Mouse (Mus musculus): ENCODE results near the gene Stmnd1.

DNA sequence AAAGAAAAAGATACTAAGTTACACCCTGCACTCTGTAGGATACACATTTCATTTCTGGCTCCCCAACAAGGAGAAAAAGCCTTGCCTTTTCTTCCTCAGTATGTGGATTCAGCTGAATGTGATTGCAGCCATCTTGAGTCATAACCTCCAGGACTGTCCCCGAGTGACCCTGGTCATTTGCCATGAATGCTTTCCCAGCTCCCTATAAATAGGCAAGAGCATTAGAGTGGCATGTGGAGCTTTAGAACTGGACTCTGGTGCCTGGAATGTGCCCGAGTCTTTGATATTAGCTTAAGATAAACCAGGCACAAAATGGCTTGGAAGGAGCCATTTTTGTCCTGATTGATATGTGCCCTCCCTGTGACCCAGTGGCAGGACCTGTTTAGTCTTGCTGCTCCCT, 46.6 kb upstream of the Stmnd1 start:
- TF ChIP-seq POLR2A (IDR thresholded peaks at IDR 0.05; ENCODE audit: low read depth, low read length), result no peak
- no peak for TF ChIP-seq CTCF (IDR thresholded peaks at IDR 0.05; ENCODE audit: extremely low read depth, insufficient read depth, insufficient read length, insufficient replicate concordance)
